8 mouse cellular contexts compared by ENCODE assay signal in genomic region chr7:49375499-49375974, GRCm38 (mm10).
A peak's percentile ranks its signal among the peaks of the same experiment; 100 is the strongest.
DNase-seq lines count a peak whose midpoint lies in the region; ATAC-seq and TF ChIP-seq lines count a peak whose summit lies in the region.

No protein-coding gene starts in this region.

- no peak for ATAC-seq in kidney, embryonic 14.5 days (ENCODE audit: low FRiP score, low TSS enrichment)
- ATAC-seq in hindbrain, embryonic 11.5 days (ENCODE audit: low FRiP score), result peak; percentile 48; the same call in 1 of the 2 replicates
- no peak for ATAC-seq in erythroid progenitor cell, adult 5-6 weeks (replicated peaks; ENCODE audit: low FRiP score, poor library complexity, severe bottlenecking)
- ATAC-seq in intestine, postnatal 0 days, result no peak

- H3K36me3 ChIP-seq in kidney, embryonic 14.5 days (ENCODE audit: control insufficient read depth, insufficient read depth, low read length), result no peaks in the 10 kb centered on the region
- no peaks in the 10 kb centered on the region for H3K36me3 ChIP-seq in hindbrain, embryonic 11.5 days (ENCODE audit: control insufficient read depth, insufficient read depth, low read length)
- peaks cover 14% of the 10 kb centered on the region; the same call in 1 of the 2 replicates for H3K36me3 ChIP-seq in intestine, postnatal 0 days (ENCODE audit: control insufficient read depth, insufficient read depth)

- H3K9me3 ChIP-seq in kidney, embryonic 14.5 days (ENCODE audit: control insufficient read depth, low read length), result no peaks in the 10 kb centered on the region
- H3K9me3 ChIP-seq in hindbrain, embryonic 11.5 days (ENCODE audit: control insufficient read depth, low read length), result no peaks in the 10 kb centered on the region
- H3K9me3 ChIP-seq in intestine, postnatal 0 days (ENCODE audit: control insufficient read depth), result no peaks in the 10 kb centered on the region

- no peak overlapping the region for H3K27ac ChIP-seq in kidney, embryonic 14.5 days (ENCODE audit: low read depth, low read length)
- no peak overlapping the region; the same call in 1 of the 2 replicates for H3K27ac ChIP-seq in hindbrain, embryonic 11.5 days (ENCODE audit: low read depth, low read length)
- H3K27ac ChIP-seq in intestine, postnatal 0 days (ENCODE audit: low read depth, low read length), result no peak overlapping the region

- H3K9ac ChIP-seq in kidney, embryonic 14.5 days (ENCODE audit: low read depth, low read length), result no peak overlapping the region
- no peak overlapping the region for H3K9ac ChIP-seq in hindbrain, embryonic 11.5 days (ENCODE audit: low read depth, low read length)
- no peak overlapping the region for H3K9ac ChIP-seq in intestine, postnatal 0 days (ENCODE audit: low read depth, low read length)

- DNase-seq in kidney, adult 11 months, result peak; percentile 9
- peak; percentile 52 for DNase-seq in cerebellum, adult 9-10 months
- DNase-seq in hindbrain, embryonic 11.5 days (ENCODE audit: low spot score), result peak; percentile 65
- DNase-seq in lung, postnatal 4 days, result peak; percentile 84
- DNase-seq in spleen, adult 18-20 months, result no peak

- no peaks in the 10 kb centered on the region for H3K4me1 ChIP-seq in kidney, embryonic 14.5 days (ENCODE audit: control insufficient read depth, insufficient read depth, low read length)
- peaks cover 3% of the 10 kb centered on the region; the same call in 1 of the 2 replicates for H3K4me1 ChIP-seq in hindbrain, embryonic 11.5 days (replicated peaks; ENCODE audit: control insufficient read depth, insufficient read depth, low read length)
- H3K4me1 ChIP-seq in intestine, postnatal 0 days (replicated peaks; ENCODE audit: control insufficient read depth, insufficient read depth, low read length), result no peaks in the 10 kb centered on the region

- no peak overlapping the region for H3K4me3 ChIP-seq in kidney, embryonic 14.5 days (ENCODE audit: low read length)
- H3K4me3 ChIP-seq in hindbrain, embryonic 11.5 days (ENCODE audit: low read depth, low read length), result no peak overlapping the region
- H3K4me3 ChIP-seq in intestine, postnatal 0 days (ENCODE audit: low read depth, low read length), result no peak overlapping the region

- no peak for TF ChIP-seq CTCF in intestine, postnatal 0 days (IDR thresholded peaks at IDR 0.05; ENCODE audit: low read depth)

- H3K4me2 ChIP-seq in kidney, embryonic 14.5 days (replicated peaks; ENCODE audit: low read depth, low read length), result no peak overlapping the region
- no peak overlapping the region for H3K4me2 ChIP-seq in hindbrain, embryonic 11.5 days (replicated peaks; ENCODE audit: low read depth, low read length)
- H3K4me2 ChIP-seq in intestine, postnatal 0 days (replicated peaks; ENCODE audit: low read depth), result no peak overlapping the region

- H3K27me3 ChIP-seq in kidney, embryonic 14.5 days (ENCODE audit: control insufficient read depth, insufficient read depth, low read length), result no peaks in the 10 kb centered on the region
- H3K27me3 ChIP-seq in hindbrain, embryonic 11.5 days (ENCODE audit: control insufficient read depth, insufficient read depth, low read length), result no peaks in the 10 kb centered on the region
- no peaks in the 10 kb centered on the region for H3K27me3 ChIP-seq in intestine, postnatal 0 days (replicated peaks; ENCODE audit: control insufficient read depth, insufficient read depth, low read length)

- 53% methylated on average over 9 of the region's 9 CpGs for WGBS in kidney, embryonic 14.5 days
- WGBS in hindbrain, embryonic 11.5 days, result 16% methylated on average over 9 of the region's 9 CpGs
- WGBS in intestine, postnatal 0 days, result 43% methylated on average over 9 of the region's 9 CpGs

Comparison
In these comparisons a context has a peak if more than half of its experiments do, and no peak if none do; other contexts are left out.
1. DNase-seq: peak in kidney, adult 11 months (single experiment), cerebellum, adult 9-10 months (single experiment), hindbrain, embryonic 11.5 days (single experiment) and lung, postnatal 4 days (2 of 2); none in spleen, adult 18-20 months (0 of 2).